10 mouse cellular contexts compared by ENCODE assay signal in the genomic region with DNA sequence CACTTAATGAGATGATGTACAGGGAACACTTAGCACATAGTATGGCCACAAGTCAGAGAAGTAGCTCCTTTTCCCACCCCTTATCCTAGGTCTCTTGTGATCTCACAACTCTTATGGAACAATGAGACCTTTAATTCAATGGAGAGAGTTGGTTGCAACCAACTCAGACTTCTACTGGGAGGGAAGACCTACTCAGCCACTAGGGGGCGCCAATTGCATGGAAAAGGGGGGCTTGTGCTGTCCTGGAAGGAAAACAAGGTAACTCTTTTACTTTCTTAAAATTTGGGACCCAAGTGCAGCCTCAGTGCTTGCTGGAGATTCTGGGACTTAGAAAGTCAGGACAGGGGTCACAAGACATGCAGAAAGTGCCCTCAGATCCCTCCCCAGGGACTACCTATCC.
DNase-seq lines count a peak whose midpoint lies in the region; ATAC-seq and TF ChIP-seq lines count a peak whose summit lies in the region.
"Had no signal": no experiment of that assay in that cellular context is flagged by ENCODE, and none has a peak within 500 bp of the region (broad histone marks: within the 10 kb centered on the region; RNA-seq: fewer than 3 reads in every experiment).

No protein-coding gene starts in this region.

- H3K36me3 ChIP-seq in neural tube, embryonic 15.5 days, result no peaks in the 10 kb centered on the region
- H3K36me3 ChIP-seq in lung, embryonic 14.5 days (ENCODE audit: insufficient read depth), result no peaks in the 10 kb centered on the region
- H3K36me3 ChIP-seq: heart, embryonic 13.5 days; stomach, embryonic 15.5 days had no signal

- peak; percentile 75 for DNase-seq in neural tube, embryonic 10.5 days (ENCODE audit: extremely low spot score, low spot score)
- DNase-seq in c-Kit-negative CD71-positive TER-119-positive erythroid progenitor cells, embryonic 14.5 days (ENCODE audit: low read depth, low spot score), result peak; percentile 25
- DNase-seq in frontal cortex, postnatal 36 days (ENCODE audit: low spot score in 2 of 2), result peak; percentile 61 to 77
- DNase-seq in kidney, postnatal 25 days, result peak; percentile 68 to 79
- peak; percentile 90 for DNase-seq in lung, embryonic 14.5 days
- peak; percentile 86 for DNase-seq in right cerebral cortex, postnatal 4 days
- peak; percentile 38 to 62 for DNase-seq in urinary bladder, postnatal 36 days (ENCODE audit: low spot score in 2 of 2)

- 0% methylated on average over 1 of the region's 1 CpGs for WGBS in neural tube, embryonic 15.5 days
- WGBS in lung, embryonic 14.5 days, result 0% methylated on average over 1 of the region's 1 CpGs

- H3K9me3 ChIP-seq in neural tube, embryonic 15.5 days (replicated peaks), result no peaks in the 10 kb centered on the region
- no peaks in the 10 kb centered on the region for H3K9me3 ChIP-seq in lung, embryonic 14.5 days (ENCODE audit: low read depth, low read length)
- H3K9me3 ChIP-seq: heart, embryonic 13.5 days; stomach, embryonic 15.5 days had no signal

- H3K9ac ChIP-seq in neural tube, embryonic 15.5 days (replicated peaks), result no peak overlapping the region
- H3K9ac ChIP-seq in lung, embryonic 14.5 days, result no peak overlapping the region
- H3K9ac ChIP-seq: heart, embryonic 13.5 days; stomach, embryonic 15.5 days had no signal

- ATAC-seq in neural tube, embryonic 15.5 days (ENCODE audit: low FRiP score), result no peak
- 0 out of 2 replicates have a peak, but pooled peaks have one; percentile 28 for ATAC-seq in lung, embryonic 14.5 days (ENCODE audit: insufficient read depth)

- 0 out of 2 replicates have a peak, but pooled peaks cover 6% of the 10 kb centered on the region for H3K4me1 ChIP-seq in neural tube, embryonic 15.5 days
- H3K4me1 ChIP-seq in lung, embryonic 14.5 days (ENCODE audit: insufficient read depth), result no peaks in the 10 kb centered on the region

- H3K27ac ChIP-seq in neural tube, embryonic 15.5 days (replicated peaks), result no peak overlapping the region
- H3K27ac ChIP-seq in lung, embryonic 14.5 days (ENCODE audit: low read depth), result no peak overlapping the region
- H3K27ac ChIP-seq: heart, embryonic 13.5 days; stomach, embryonic 15.5 days had no signal

- no peak overlapping the region for H3K4me2 ChIP-seq in neural tube, embryonic 15.5 days
- H3K4me2 ChIP-seq in lung, embryonic 14.5 days, result no peak overlapping the region
- H3K4me2 ChIP-seq: heart, embryonic 13.5 days; stomach, embryonic 15.5 days had no signal

- H3K4me3 ChIP-seq in neural tube, embryonic 15.5 days (replicated peaks), result no peak overlapping the region
- no peak overlapping the region for H3K4me3 ChIP-seq in lung, embryonic 14.5 days (ENCODE audit: low read depth, low read length)
- H3K4me3 ChIP-seq: heart, embryonic 13.5 days; stomach, embryonic 15.5 days had no signal

- H3K27me3 ChIP-seq in neural tube, embryonic 15.5 days (replicated peaks), result no peaks in the 10 kb centered on the region
- no peaks in the 10 kb centered on the region for H3K27me3 ChIP-seq in lung, embryonic 14.5 days (ENCODE audit: insufficient read depth, low read length)
- H3K27me3 ChIP-seq: stomach, embryonic 15.5 days had no signal

- TF ChIP-seq CTCF in lung, embryonic 14.5 days (IDR thresholded peaks at IDR 0.05; ENCODE audit: low read depth), result peak; percentile 91

Comparison
In these comparisons a context has a peak if more than half of its experiments do, and no peak if none do; other contexts are left out.
1. DNase-seq: peak in every context shown above with its lines; median percentile 90 in lung, embryonic 14.5 days; 86 in right cerebral cortex, postnatal 4 days; 75 in neural tube, embryonic 10.5 days; 74 in kidney, postnatal 25 days; 69 in frontal cortex, postnatal 36 days; 50 in urinary bladder, postnatal 36 days; 25 in c-Kit-negative CD71-positive TER-119-positive erythroid progenitor cells, embryonic 14.5 days.